Mouse (Mus musculus) embryo, embryonic 11 days (tissue): ENCODE measurements at regions not wholly inside any gene's neighbourhood (a gene's known extent, or its start where the extent isn't known, plus 50 kb on each side); places are given as distances from the start of the nearest gene placed in this dataset.

Source experiments
- DNase-seq: peaks from one replicate; pipeline ENCODE4 v3.0.0-alpha.2; 2015

DNA sequence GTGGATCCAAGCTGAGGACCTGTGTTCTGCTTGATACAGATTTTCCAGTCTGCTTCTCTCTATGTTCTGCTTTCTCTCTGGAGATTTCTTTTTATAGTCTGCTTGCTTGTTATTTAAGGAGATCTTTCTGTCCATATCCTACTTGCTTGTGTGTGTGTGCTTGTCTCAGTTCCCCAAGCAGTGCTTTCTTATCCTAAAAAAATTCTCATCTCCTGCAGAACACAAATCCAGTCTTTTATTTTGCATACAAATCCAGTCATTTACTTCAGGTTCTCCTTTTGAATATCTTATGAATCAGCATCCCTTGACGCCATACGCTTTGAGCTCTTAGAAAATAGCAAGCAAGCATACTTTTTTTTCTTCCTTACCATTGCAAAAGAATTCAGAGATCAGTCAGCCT lies 310.7 kb upstream of the Cypt14 start:
- DNase-seq, result no peak

DNA sequence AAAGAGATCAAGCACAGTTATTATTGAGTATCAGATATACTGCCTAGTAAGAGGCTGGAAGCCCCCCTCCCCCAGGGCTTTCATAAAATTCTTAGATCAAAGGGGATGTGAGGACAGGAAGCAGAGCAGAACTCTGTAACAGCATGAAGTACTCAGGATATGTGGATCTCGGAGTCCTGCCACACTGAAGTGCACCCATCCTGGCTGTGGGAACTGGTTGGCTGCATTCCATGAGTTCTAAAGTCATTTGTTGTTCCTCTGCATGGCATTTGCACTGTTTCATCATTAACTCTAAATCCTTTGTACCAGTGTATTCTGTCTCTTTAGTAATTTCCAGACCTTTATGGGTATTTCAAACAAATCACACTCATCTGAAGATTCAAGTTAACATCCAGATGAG lies 267.0 kb upstream of the Cypt14 start:
- peak; percentile 1 for DNase-seq
